Mouse (Mus musculus): ENCODE measurements around the gene Riiad1.

Gene Riiad1

GRCm38 (mm10) chr3:94480291-94480884 is at the start of gene Riiad1:
Gene Riiad1 (minus strand): TSS chr3:94480341.
- no peak for DNase-seq (ENCODE audit: low spot score)

- no peak for DNase-seq (ENCODE audit: low spot score)
Measured at GRCm38 (mm10) chr3:94526731-94527130, 46.6 kb upstream of the Riiad1 start.

DNA sequence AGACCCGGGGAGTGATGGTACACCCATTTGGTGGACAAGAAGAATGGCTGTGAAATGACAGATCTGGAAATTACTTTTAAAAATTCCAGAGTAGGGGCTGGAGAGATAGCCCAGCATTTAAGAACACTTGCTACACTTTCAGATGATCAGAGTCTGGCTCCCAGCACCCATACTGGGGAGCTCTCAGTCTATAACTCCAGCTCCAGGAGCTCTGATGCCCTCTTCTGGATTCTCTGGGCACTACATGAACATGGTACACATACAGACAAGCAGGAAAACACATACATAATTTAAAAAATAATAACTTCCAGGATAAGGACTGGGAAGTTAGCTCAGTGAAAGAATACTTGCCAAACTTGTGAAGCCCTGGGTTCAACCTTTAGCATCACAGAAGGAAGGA is 26.5 kb upstream of the Riiad1 start:
- DNase-seq (ENCODE audit: low spot score), result no peak

DNA sequence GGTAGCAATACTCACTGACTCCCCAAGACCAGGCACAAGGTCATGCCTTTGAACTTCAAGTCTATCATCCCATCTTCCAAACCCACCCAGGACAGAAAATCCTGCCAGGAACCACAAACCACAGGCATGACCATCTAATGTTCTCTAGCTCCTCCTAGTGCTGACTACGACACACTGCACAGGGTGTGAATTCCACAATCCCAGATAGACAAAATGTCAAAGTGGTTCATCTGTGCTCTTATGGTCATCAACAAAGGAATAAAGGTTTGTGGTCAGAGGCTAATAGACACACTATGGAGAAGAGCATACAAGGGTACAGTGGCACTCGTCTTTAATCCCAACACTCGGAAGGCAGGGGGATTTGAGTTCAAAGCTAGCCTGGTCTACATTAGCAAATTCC is 22.1 kb upstream of the Riiad1 start:
- no peak for DNase-seq (ENCODE audit: low spot score)

- DNase-seq (ENCODE audit: low spot score), result no peak
Measured at GRCm38 (mm10) chr3:94497162-94497561, 17.0 kb upstream of the Riiad1 start.

GRCm38 (mm10) chr3:94487581-94487980 is 7.4 kb upstream of the Riiad1 start:
- DNase-seq (ENCODE audit: low spot score), result no peak

GRCm38 (mm10) chr3:94485922-94486321 is 5.8 kb upstream of the Riiad1 start:
- DNase-seq (ENCODE audit: low spot score), result no peak

DNA sequence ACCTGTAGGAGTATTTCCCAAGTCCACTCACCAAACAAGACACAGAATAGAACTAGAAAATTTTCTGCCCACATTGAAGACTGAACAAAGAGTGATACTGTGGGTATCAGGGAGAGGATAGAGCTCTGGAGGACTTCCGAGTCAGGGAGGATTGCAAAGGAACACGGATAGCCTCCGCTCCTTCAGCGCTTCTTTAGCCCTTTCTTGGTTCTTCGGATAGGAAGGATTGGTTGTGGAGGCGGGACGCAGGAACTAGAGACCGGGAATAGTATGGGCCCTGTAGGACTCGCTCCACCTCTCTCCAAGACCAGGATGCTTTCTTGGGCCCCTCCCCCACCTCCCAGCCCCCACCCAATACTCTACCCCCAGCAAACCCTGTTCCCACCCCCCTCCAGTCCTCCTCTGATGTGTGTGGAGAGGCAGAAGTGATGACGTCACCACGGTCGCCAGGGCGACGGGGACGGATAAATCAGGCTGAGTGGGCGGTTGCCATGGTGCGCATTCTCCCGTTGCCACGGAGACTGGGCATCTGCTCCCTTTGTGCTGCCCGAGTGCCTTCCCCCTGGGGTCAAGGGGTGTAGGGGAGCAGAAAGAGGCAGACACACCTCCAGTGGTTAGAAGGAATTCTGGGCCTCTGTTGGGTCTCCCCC is 3.8 kb upstream of the Riiad1 start:
- no peak for DNase-seq (ENCODE audit: low spot score)

DNA sequence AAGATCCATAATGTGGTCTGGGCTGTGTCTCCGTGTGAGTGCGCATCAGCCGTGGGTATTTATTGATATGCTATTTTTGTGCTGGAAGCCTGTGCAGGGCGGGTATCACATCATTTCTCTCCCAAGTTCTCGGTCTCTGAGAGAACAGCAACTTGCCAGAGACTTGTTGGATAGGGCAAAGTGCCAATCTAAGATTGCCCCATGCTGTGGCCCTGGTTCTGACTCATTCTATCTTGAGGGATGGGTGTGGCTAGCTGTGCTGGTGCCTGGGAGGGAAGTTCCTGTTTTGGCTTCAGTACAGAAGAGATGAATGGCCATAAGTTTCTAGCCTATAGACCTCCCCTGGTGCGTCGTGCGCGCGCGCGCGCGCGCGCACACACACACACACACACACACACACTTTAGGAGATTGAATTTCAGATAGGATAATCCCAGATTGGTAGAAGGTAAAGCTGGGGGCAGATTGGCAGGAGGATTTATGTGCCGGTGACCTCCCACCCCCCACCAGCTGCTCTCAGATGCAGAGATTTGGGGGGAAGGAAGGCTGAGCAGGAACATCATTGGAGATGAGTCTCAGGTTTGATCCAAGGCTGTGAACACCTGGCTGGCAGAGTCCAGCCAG is 2.7 kb upstream of the Riiad1 start:
- DNase-seq (ENCODE audit: low spot score), result no peak

- DNase-seq (ENCODE audit: low spot score), result no peak
Measured at GRCm38 (mm10) chr3:94481429-94481828, 1.3 kb upstream of the Riiad1 start.

DNA sequence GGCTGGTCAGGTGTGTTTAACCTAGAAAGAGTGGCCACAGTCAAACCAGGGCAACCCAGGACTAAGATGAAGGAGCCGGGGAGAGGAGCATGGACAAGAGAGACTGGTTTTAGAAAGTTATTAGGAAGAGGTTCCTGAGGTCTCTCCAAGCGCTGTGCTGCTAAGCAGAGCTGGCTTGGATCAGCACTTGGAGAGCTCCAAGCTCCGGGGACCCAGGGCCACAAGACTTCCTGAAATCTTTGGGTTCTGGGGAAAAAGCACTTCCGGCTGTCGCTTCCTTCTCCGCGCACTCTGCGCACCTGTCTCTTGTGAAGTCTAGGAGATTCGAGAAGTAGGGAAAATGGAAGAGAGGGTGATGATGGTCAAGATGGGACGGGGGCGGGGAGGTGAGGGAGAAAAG is 577 bp downstream of the Riiad1 start:
- DNase-seq (ENCODE audit: low spot score), result no peak

GRCm38 (mm10) chr3:94478591-94479169 is 1.5 kb downstream of the Riiad1 start:
- DNase-seq (ENCODE audit: low spot score), result no peak

- no peak for DNase-seq (ENCODE audit: low spot score)
Measured at GRCm38 (mm10) chr3:94477981-94478422, 2.1 kb downstream of the Riiad1 start, which contains the start of gene Celf3. Gene Celf3 (plus strand): TSS chr3:94478295.

- no peak for DNase-seq (ENCODE audit: low spot score)
Measured at GRCm38 (mm10) chr3:94477444-94477843, 2.7 kb downstream of the Riiad1 start.

DNA sequence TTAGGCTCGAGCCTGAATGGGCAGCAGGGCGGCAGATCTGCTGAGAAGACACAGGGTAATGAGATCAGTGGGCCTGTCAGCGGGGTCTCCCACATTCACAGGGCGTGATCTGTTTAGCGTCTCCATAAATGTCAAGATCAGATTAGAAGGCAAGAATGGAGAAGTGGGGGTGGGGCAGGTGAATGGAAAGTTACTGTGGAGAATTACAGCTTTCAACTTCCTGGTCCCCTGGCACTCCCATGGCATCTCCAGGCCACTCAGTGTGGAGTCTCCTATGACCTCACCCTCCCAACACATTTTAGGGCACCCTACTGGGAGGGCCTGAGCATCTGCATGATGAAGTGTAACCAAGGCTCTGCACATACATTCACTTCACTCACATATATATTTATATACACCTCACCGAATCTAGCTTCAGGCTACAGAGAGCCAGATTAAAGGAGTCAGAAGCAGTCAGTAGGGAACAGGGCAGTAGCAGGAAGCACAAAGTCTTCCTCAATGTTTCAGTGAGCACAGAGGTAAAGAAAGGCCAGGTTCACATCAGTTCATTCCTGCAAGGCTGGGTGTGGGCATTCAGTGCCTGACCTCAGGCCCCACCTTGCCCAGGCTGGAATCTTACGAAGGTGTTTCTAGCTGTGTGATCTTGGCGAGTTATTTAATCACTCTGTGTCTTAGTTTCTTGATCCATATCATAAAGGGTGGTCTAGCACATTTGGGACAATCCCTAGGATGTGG is 3.7 kb downstream of the Riiad1 start:
- DNase-seq (ENCODE audit: low spot score), result no peak

DNA sequence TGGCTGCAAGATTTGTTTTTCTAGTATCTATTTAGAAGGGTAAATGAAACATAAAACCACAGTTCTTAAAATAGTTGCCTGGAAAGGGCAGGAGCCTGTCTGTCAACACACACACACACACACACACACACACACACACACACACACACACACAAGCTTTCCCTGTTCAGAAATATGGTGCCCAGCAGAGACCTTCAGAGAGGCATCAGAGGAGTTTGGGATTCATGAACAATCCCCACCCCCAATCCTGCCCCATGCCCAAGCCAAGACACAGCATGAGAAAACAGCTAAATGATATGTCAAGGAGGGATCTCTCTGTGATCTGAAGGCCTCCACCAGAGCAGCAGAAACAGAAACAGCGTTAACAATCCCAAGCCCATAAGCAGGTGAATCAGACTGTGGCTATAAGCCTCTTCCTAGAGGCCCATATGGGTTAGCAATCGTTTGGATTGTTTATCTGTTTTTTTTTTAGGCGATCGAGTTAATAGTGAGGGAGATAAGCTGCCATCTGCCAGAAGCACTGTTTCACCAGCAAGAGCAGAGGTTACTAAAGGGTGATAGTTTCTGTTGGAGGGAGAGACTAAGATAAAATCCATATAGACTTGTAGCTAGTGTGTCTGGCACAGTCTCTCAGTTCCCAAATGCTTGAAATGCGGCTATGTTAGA is 6.4 kb downstream of the Riiad1 start:
- DNase-seq (ENCODE audit: low spot score), result no peak

DNA sequence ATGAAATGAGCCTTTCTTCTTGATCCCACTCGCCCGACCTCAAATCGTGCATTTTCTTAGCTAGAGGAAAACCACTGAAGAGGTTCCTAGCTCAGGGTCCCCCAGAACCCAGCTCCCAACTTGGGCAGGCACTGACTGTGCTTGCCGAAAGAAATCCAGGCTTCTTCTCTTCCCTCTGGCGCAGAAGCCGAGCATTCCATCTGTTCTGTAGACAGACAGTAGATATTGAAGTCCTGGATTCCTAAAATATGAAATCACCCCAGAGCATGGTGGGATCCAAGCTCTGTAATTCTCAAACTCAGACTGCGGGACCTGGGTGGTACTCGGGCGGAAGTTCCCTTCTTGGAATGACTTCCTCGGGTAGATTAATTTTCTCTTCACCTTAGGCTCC is 7.0 kb downstream of the Riiad1 start:
- DNase-seq (ENCODE audit: low spot score), result no peak

- DNase-seq (ENCODE audit: low spot score), result no peak
Measured at GRCm38 (mm10) chr3:94472447-94473114, 7.6 kb downstream of the Riiad1 start.

GRCm38 (mm10) chr3:94468931-94469330 is 11.2 kb downstream of the Riiad1 start:
- no peak for DNase-seq (ENCODE audit: low spot score)

- no peak for DNase-seq (ENCODE audit: low spot score)
Measured at GRCm38 (mm10) chr3:94465632-94466430, 14.3 kb downstream of the Riiad1 start.
